Mouse (Mus musculus): ENCODE data around the gene Tbcc. TPM values are rescaled to one million over a fixed set of nuclear protein-coding genes. Genes with fewer than 3 reads are reported as not detected.

Tbcc gene
- polyA plus RNA-seq, 1 experiment from 2014 or later, result 55.6 TPM

- H3K4me2 ChIP-seq (ENCODE audit: low read length), result peak overlapping the region; percentile 78
- peak overlapping the region; percentile 97 for H3K27ac ChIP-seq (ENCODE audit: low read length)
- no peaks in the 10 kb centered on the region for H3K27me3 ChIP-seq (replicated peaks; ENCODE audit: control insufficient read depth, insufficient read depth, low read length)
- ATAC-seq, result peak; percentile 45
- H3K9me3 ChIP-seq (ENCODE audit: control insufficient read depth, low read length), result no peaks in the 10 kb centered on the region
- WGBS, result under 1% methylated on average over 44 of the region's 44 CpGs
- peak overlapping the region; percentile 62 for H3K4me3 ChIP-seq (replicated peaks; ENCODE audit: low read length)
- H3K9ac ChIP-seq (replicated peaks; ENCODE audit: low read depth, low read length), result peak overlapping the region; percentile 85
- no peaks in the 10 kb centered on the region for H3K36me3 ChIP-seq (ENCODE audit: control insufficient read depth, insufficient read depth)
- peaks cover 28% of the 10 kb centered on the region for H3K4me1 ChIP-seq (replicated peaks; ENCODE audit: control insufficient read depth, insufficient read depth, low read length)
Measured at GRCm38 (mm10) chr17:46889450-46890084, 917 bp upstream of the Tbcc start.

- 2% methylated on average over 64 of the region's 64 CpGs for WGBS
- Histone ChIP-seq H3K9me3 (ENCODE audit: control insufficient read depth, low read length) (no peaks in the 10 kb centered on the region), H3K36me3 (ENCODE audit: control insufficient read depth, insufficient read depth) (no peaks in the 10 kb centered on the region), H3K4me2 (ENCODE audit: low read length) (peak overlapping the region; percentile 85), H3K9ac (replicated peaks; ENCODE audit: low read depth, low read length) (peak overlapping the region; percentile 79), H3K4me3 (replicated peaks; ENCODE audit: low read length) (peak overlapping the region; percentile 62), H3K27ac (ENCODE audit: low read length) (peak overlapping the region; percentile 91), H3K4me1 (replicated peaks; ENCODE audit: control insufficient read depth, insufficient read depth, low read length) (peaks cover 28% of the 10 kb centered on the region), H3K27me3 (replicated peaks; ENCODE audit: control insufficient read depth, insufficient read depth, low read length) (no peaks in the 10 kb centered on the region)
- ATAC-seq, result peak; percentile 47
Measured at GRCm38 (mm10) chr17:46890843-46891594, 535 bp downstream of the Tbcc start.

DNA sequence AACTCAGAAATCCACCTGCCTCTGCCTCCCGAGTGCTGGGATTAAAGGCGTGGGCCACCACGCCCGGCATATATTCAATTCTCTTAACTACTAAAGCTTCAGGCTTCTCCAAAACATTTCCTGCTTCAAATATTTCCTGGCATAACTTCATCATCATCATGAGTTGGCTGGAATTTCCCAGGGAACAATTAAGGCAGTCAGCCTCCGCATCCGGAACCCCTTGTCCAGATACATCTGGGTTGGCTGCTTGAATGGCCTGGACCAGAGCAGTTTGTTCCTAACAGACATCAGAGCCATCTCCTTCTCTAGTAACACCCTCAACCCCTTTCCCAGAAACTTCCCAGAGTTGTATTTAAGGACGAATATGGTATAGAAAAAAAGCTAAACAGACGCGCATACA, 4.9 kb downstream of the Tbcc start:
- H3K4me3 ChIP-seq (replicated peaks; ENCODE audit: low read length), result no peak overlapping the region
- no peak overlapping the region for H3K9ac ChIP-seq (replicated peaks; ENCODE audit: low read depth, low read length)
- no peak for ATAC-seq
- H3K27ac ChIP-seq (ENCODE audit: low read length), result no peak overlapping the region
- WGBS, result 97% methylated on average over 9 of the region's 9 CpGs
- H3K4me2 ChIP-seq (ENCODE audit: low read length), result no peak overlapping the region
- no peaks in the 10 kb centered on the region for H3K27me3 ChIP-seq (replicated peaks; ENCODE audit: control insufficient read depth, insufficient read depth, low read length)
- no peaks in the 10 kb centered on the region for H3K9me3 ChIP-seq (ENCODE audit: control insufficient read depth, low read length)
- H3K4me1 ChIP-seq (replicated peaks; ENCODE audit: control insufficient read depth, insufficient read depth, low read length), result peaks cover 19% of the 10 kb centered on the region
- no peaks in the 10 kb centered on the region for H3K36me3 ChIP-seq (ENCODE audit: control insufficient read depth, insufficient read depth)

DNA sequence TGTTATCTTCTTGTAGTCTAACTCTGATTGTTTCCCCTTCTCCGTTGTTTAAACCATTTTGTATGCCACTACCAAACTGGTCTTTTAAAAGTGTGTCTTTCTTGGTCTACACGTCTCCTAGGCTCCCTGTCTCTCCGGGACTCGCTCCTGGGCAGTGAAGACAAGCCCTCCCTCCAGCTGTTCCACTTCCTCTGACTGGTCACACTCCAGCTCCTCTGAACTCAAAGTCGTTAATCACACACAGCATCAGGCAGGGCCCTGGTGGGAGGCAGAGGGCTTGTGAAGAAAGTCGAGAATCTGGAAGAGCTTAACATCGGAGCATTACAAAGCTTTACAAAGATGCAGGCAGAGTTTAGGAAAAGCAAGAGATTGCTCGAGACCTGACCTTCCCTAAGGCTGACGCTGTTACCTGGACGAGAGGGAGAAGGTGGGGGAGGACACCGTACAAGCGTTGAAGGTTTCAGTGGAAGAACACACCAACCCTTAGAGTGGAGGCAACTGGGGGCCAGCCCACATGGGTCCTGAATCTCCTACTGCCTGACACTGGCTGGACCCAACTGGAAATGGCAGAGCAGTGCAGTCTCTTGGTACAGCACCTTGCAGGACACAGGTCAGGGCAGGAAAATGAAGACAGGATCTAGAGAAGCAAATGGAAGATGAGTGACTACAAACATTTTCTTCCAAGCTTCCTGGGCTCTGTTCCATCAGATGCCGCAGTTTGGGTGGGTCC, 6.9 kb downstream of the Tbcc start:
- Histone ChIP-seq H3K4me3 (replicated peaks; ENCODE audit: low read length) (no peak overlapping the region), H3K36me3 (ENCODE audit: control insufficient read depth, insufficient read depth) (no peaks in the 10 kb centered on the region), H3K27me3 (replicated peaks; ENCODE audit: control insufficient read depth, insufficient read depth, low read length) (no peaks in the 10 kb centered on the region), H3K27ac (ENCODE audit: low read length) (no peak overlapping the region), H3K9ac (replicated peaks; ENCODE audit: low read depth, low read length) (no peak overlapping the region), H3K4me1 (replicated peaks; ENCODE audit: control insufficient read depth, insufficient read depth, low read length) (peaks cover 7% of the 10 kb centered on the region), H3K9me3 (ENCODE audit: control insufficient read depth, low read length) (no peaks in the 10 kb centered on the region), H3K4me2 (ENCODE audit: low read length) (no peak overlapping the region)
- WGBS, result 56% methylated on average over 13 of the region's 13 CpGs
- ATAC-seq, result no peak

- Histone ChIP-seq H3K9ac (replicated peaks; ENCODE audit: low read depth, low read length) (no peak overlapping the region), H3K4me2 (ENCODE audit: low read length) (no peak overlapping the region), H3K27me3 (replicated peaks; ENCODE audit: control insufficient read depth, insufficient read depth, low read length) (no peaks in the 10 kb centered on the region), H3K4me3 (replicated peaks; ENCODE audit: low read length) (no peak overlapping the region), H3K36me3 (ENCODE audit: control insufficient read depth, insufficient read depth) (no peaks in the 10 kb centered on the region), H3K9me3 (ENCODE audit: control insufficient read depth, low read length) (no peaks in the 10 kb centered on the region), H3K4me1 (replicated peaks; ENCODE audit: control insufficient read depth, insufficient read depth, low read length) (no peaks in the 10 kb centered on the region), H3K27ac (ENCODE audit: low read length) (no peak overlapping the region)
- no peak for ATAC-seq
- 45% methylated on average over 2 of the region's 2 CpGs for WGBS
Measured at GRCm38 (mm10) chr17:46900941-46901340, 10.5 kb downstream of the Tbcc start.

DNA sequence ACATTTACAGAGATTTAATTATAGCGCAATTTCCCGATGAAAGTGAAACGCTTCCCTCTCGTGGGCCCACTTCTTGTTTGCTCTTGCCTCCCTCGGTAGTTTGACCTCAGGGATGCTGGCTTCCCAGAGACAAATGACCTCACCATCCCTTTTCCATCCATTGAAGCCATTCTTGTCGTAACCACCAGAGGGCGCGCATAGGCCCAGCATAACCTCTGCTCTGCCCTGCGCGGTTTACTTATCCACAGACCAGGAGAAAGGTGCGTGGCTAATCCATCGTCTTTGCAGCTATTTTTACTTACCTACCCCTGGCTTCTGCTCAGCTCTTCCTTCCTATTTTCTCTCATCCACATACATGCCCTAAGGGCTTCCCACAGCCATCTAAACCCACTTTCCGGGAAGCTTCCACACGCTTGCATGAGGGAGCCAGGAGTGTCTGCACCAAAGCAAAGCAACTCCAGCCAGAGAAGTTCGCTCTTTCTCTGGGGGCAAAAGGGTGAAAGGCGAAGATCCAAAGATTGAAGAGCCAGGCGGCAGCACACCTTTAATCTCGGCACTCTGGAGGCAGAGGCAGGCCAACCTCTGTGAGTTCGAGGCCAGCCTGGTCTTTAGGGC, 13.5 kb downstream of the Tbcc start:
- ATAC-seq, result peak; percentile 72; the same call in 1 of the 2 replicates
- H3K4me2 ChIP-seq (ENCODE audit: low read length), result no peak overlapping the region
- H3K9ac ChIP-seq (replicated peaks; ENCODE audit: low read depth, low read length), result no peak overlapping the region

DNA sequence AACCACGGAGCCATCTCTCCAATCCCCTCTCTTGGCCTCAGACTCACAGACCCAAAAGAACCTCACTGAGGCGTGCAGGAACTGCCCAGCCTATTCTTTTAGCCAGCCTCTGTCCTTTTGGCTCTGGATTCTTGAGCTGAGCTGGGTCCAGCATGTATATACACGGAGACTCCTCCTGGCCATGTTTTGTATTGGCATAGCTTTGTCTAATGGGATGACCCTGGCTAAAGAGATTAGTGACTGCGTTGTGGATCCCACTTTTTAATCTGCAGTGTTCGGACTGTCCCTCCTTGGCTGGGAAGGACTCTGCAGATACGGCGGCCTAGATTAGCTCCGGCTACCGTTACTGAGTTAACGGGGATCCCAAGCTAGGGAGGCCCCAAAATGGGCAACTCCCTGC, 19.7 kb downstream of the Tbcc start, which contains the start of gene Prph2:
Gene Prph2 (plus strand): TSS at position 274 of the 400 bp plus-strand sequence.
- Histone ChIP-seq H3K4me2 (ENCODE audit: low read length) (no peak within 1 kb of the TSS), H3K4me1 (replicated peaks; ENCODE audit: control insufficient read depth, insufficient read depth, low read length) (no peaks in the 10 kb centered on the region), H3K9me3 (ENCODE audit: control insufficient read depth, low read length) (no peaks in the 10 kb centered on the region), H3K4me3 (replicated peaks; ENCODE audit: low read length) (no peak within 1 kb of the TSS), H3K27ac (ENCODE audit: low read length) (no peak within 1 kb of the TSS), H3K9ac (replicated peaks; ENCODE audit: low read depth, low read length) (no peak within 1 kb of the TSS), H3K36me3 (ENCODE audit: control insufficient read depth, insufficient read depth) (no peaks in the 10 kb centered on the region), H3K27me3 (replicated peaks; ENCODE audit: control insufficient read depth, insufficient read depth, low read length) (no peaks in the 10 kb centered on the region)
- ATAC-seq, result no peak
- WGBS, result 82% methylated on average over 10 of the region's 10 CpGs

More for the DNA sequence above, 13.5 kb downstream of the Tbcc start:
- no peak overlapping the region for H3K27ac ChIP-seq (ENCODE audit: low read length)
- H3K4me3 ChIP-seq (replicated peaks; ENCODE audit: low read length), result no peak overlapping the region
- no peaks in the 10 kb centered on the region for H3K9me3 ChIP-seq (ENCODE audit: control insufficient read depth, low read length)
- no peaks in the 10 kb centered on the region for H3K4me1 ChIP-seq (replicated peaks; ENCODE audit: control insufficient read depth, insufficient read depth, low read length)
- 24% methylated on average over 19 of the region's 19 CpGs for WGBS
- no peaks in the 10 kb centered on the region for H3K27me3 ChIP-seq (replicated peaks; ENCODE audit: control insufficient read depth, insufficient read depth, low read length)
- H3K36me3 ChIP-seq (ENCODE audit: control insufficient read depth, insufficient read depth), result no peaks in the 10 kb centered on the region

DNA sequence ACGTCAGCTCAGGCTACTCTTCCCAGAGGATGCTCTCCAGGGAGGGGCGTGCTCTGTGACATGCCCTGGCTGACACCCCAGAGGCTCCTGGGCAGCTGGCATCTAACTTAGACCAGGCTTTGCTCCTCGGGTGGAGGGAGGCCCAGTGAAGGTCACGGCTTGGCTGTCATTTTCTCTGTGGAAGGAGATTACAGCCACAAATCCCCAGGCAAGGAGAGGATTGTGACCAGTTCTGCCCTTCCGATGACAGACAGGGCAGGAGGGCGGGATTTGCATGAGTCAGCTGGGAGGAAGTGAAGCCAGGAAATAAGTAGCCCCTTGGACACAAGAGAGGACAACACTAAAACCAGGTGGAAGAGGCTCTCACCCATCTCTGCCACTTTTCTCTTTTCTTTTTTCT, 21.8 kb downstream of the Tbcc start:
- Histone ChIP-seq H3K4me3 (replicated peaks; ENCODE audit: low read length) (no peak overlapping the region), H3K9me3 (ENCODE audit: control insufficient read depth, low read length) (no peaks in the 10 kb centered on the region), H3K4me2 (ENCODE audit: low read length) (no peak overlapping the region), H3K4me1 (replicated peaks; ENCODE audit: control insufficient read depth, insufficient read depth, low read length) (no peaks in the 10 kb centered on the region), H3K27ac (ENCODE audit: low read length) (no peak overlapping the region), H3K9ac (replicated peaks; ENCODE audit: low read depth, low read length) (no peak overlapping the region), H3K36me3 (ENCODE audit: control insufficient read depth, insufficient read depth) (no peaks in the 10 kb centered on the region), H3K27me3 (replicated peaks; ENCODE audit: control insufficient read depth, insufficient read depth, low read length) (no peaks in the 10 kb centered on the region)
- WGBS, result 52% methylated on average over 6 of the region's 6 CpGs
- ATAC-seq, result no peak

DNA sequence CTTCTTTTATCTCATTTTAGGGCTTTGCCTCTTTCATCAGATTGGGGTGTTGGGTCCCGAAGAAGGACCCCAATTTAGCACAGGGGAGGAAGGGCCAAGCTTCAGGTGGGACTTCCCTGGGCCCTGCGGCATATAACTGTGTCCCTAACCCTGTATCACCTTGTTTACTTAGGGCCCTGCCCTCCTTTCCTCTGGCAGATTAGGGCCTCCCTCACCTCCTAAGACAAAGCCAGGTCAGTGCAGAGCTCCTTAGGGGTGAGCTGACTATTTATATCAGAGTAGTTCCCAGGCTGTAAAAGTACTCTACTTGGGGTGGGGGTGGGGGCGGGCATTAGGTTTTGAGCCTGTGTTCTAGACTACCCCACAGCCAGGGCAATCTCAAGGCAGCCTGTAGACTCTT, 24.6 kb downstream of the Tbcc start:
- WGBS, result 74% methylated on average over 3 of the region's 3 CpGs
- no peak for ATAC-seq
- no peak overlapping the region for H3K9ac ChIP-seq (replicated peaks; ENCODE audit: low read depth, low read length)
- H3K9me3 ChIP-seq (ENCODE audit: control insufficient read depth, low read length), result no peaks in the 10 kb centered on the region
- no peaks in the 10 kb centered on the region for H3K36me3 ChIP-seq (ENCODE audit: control insufficient read depth, insufficient read depth)
- no peaks in the 10 kb centered on the region for H3K4me1 ChIP-seq (replicated peaks; ENCODE audit: control insufficient read depth, insufficient read depth, low read length)
- no peak overlapping the region for H3K27ac ChIP-seq (ENCODE audit: low read length)
- no peak overlapping the region for H3K4me3 ChIP-seq (replicated peaks; ENCODE audit: low read length)
- H3K4me2 ChIP-seq (ENCODE audit: low read length), result no peak overlapping the region
- H3K27me3 ChIP-seq (replicated peaks; ENCODE audit: control insufficient read depth, insufficient read depth, low read length), result no peaks in the 10 kb centered on the region
